Mouse (Mus musculus): ENCODE data around the gene Ankrd22.

GRCm38 (mm10) chr19:34206760-34207440 is 41.0 kb upstream of the Ankrd22 start:
- TF ChIP-seq CTCF (IDR thresholded peaks at IDR 0.05; ENCODE audit: low read depth, low read length) (no peak), POLR2A (IDR thresholded peaks at IDR 0.05; ENCODE audit: borderline replicate concordance, low read depth, low read length) (no peak)
